Mouse (Mus musculus) forebrain, embryonic 12.5 days (tissue): ENCODE results near the gene Zfp119b. TPM values are rescaled to one million over a fixed set of nuclear protein-coding genes. Genes with fewer than 3 reads are reported as not detected.
A peak's percentile ranks its signal among the peaks of the same experiment; 100 is the strongest.

Experiments used
- ATAC-seq: fragments of 200-750 bp; cut with Nextera tagmentation; 2 replicates; pipeline ENCODE4 v1.8.0; 2017; ENCODE audit warnings: moderate TSS enrichment; ENCODE audit not compliant: low FRiP score
- H3K27ac ChIP-seq: fragments of 300-500 bp; sonication (generic); 2 replicates; pipeline ENCODE4 v1.5.1; 2016; ENCODE audit warnings: mild to moderate bottlenecking
- H3K27me3 ChIP-seq: fragments of 300-500 bp; sonication (generic); 2 replicates; pipeline ENCODE4 v1.6.1; 2016; ENCODE audit warnings: mild to moderate bottlenecking
- H3K36me3 ChIP-seq: fragments of 300-500 bp; sonication (generic); replicated peaks from 2 replicates; pipeline ENCODE4 v1.6.1; 2016; ENCODE audit warnings: mild to moderate bottlenecking
- H3K4me1 ChIP-seq: fragments of 300-500 bp; sonication (generic); 2 replicates; pipeline ENCODE4 v1.6.1; 2016
- H3K4me2 ChIP-seq: fragments of 300-500 bp; sonication (generic); 2 replicates; pipeline ENCODE4 v1.6.1; 2016; ENCODE audit warnings: mild to moderate bottlenecking, moderate library complexity
- H3K4me3 ChIP-seq: fragments of 300-500 bp; sonication (generic); replicated peaks from 2 replicates; pipeline ENCODE4 v1.5.1; 2016; ENCODE audit warnings: mild to moderate bottlenecking
- H3K9ac ChIP-seq: fragments of 300-500 bp; sonication (generic); 2 replicates; pipeline ENCODE4 v1.6.1; 2016; ENCODE audit warnings: mild to moderate bottlenecking
- H3K9me3 ChIP-seq: fragments of 300-500 bp; sonication (generic); 2 replicates; pipeline ENCODE4 v1.6.1; 2016
- WGBS: fragments of 180-500 bp; shearing (Covaris S2); methylation state at CpG from one replicate; pipeline ENCODE4 v1.1.7; 2016; 5-methylcytosine and 5-hydroxymethylcytosine counted together
- polyA plus RNA-seq: library from polyadenylated mRNA; unstranded; fragments of >200 nt; fragmentation: Nextera tagmentation; extraction: Ambion mirVana; gene quantifications from 2 replicates; pipeline ENCODE4 v1.2.1, GENCODE M21; 2016

The Zfp119b gene
- polyA plus RNA-seq, 1 experiment from 2014 or later, result 5.6 TPM

DNA sequence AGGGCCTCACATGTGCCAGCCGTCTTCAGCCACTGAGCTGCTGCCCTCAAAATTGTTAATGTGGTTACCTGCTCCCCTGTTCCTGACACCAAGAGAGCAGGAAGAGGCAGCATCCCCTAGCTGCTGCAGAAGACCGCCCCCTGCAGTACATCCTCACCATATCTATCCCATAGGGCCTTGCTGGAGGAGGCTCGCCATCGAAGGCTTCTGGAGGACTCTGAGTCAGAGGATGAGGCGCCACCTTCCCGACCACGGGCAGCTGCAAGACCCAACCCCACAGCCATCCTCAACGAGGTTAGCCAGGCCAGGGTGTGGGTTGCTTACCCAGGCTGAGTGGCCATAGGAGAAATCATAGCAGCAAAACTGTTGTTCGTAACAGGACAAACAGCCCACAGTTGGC lies 15.7 kb upstream of the Zfp119b start:
- H3K27me3 ChIP-seq, result no peaks in the 10 kb centered on the region
- no peak overlapping the region for H3K4me3 ChIP-seq
- peaks cover 32% of the 10 kb centered on the region for H3K4me1 ChIP-seq
- peaks cover 61% of the 10 kb centered on the region for H3K36me3 ChIP-seq
- H3K9ac ChIP-seq, result no peak overlapping the region
- ATAC-seq, result no peak
- WGBS, result 85% methylated on average over 9 of the region's 9 CpGs
- no peak overlapping the region for H3K4me2 ChIP-seq
- H3K9me3 ChIP-seq, result no peaks in the 10 kb centered on the region
- H3K27ac ChIP-seq, result no peak overlapping the region

DNA sequence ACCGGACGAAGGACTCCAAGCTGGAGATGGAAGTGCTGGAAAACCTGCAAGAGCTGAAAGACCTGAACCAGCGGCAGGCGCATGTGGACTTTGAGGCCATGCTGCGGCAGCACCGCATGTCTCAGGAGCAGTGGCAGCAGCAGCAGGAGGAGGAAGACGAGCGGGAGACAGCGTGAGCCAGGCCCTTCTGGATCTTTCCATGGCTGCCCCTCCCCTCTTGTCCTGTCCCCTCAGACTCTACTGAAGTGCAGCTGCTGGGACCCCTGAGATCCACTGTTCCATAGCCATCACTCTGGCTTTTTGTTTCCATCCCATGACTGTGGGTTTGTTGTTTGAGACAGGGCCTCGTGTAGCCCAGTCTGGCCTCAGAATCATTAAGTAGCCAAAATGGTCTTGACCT lies 15.2 kb upstream of the Zfp119b start:
- Histone ChIP-seq H3K4me2 (no peak overlapping the region), H3K4me3 (no peak overlapping the region), H3K4me1 (peaks cover 31% of the 10 kb centered on the region), H3K27me3 (no peaks in the 10 kb centered on the region), H3K27ac (no peak overlapping the region), H3K36me3 (peaks cover 61% of the 10 kb centered on the region), H3K9me3 (no peaks in the 10 kb centered on the region), H3K9ac (no peak overlapping the region)
- no peak for ATAC-seq
- whole genome bisulfite sequencing, result 94% methylated on average over 10 of the region's 10 CpGs

DNA sequence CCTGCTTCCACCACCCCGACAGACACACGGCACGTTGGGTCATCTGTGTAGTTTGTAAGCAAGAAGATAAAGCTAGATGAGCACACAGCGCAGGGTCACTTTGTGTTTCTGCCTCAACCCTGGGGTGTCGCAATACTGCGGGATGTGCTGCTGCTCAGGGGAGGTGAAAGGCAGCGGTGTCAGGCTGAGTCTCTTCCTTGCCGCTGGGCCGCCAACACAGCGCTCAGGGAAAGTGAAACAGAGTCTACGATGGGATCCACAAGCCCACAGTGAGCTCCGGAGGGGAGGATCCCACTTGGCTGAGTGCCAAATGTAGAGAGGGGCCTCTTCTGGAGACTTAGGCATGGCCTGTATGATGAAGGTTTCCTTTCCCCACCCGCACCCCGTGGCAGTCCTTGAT lies 13.9 kb upstream of the Zfp119b start:
- Histone ChIP-seq H3K9me3 (no peaks in the 10 kb centered on the region), H3K4me1 (peaks cover 22% of the 10 kb centered on the region), H3K4me2 (no peak overlapping the region), H3K27ac (no peak overlapping the region), H3K9ac (peak overlapping the region; percentile 12; the same call in 1 of the 2 replicates), H3K36me3 (peaks cover 61% of the 10 kb centered on the region), H3K27me3 (no peaks in the 10 kb centered on the region), H3K4me3 (no peak overlapping the region)
- WGBS, result 85% methylated on average over 14 of the region's 14 CpGs
- ATAC-seq, result no peak

DNA sequence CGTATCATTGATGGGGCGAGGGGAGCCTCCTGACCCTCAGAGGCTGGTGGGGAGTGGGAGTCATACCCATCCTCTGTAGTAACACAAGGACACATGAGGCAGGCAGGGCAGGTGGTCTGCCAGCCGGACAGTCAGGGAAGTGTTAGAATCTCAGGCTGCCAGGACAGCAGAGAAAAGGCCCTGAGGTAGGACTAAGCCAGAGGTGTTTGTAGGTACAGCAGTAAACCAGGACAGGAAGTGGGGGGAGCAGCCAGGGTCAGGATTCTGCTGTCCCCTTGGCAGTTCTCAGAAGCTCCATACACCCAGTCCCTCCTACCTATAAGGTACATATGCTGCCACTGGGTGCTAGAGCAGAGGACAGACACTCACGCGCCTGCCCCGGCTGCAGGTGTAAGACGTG lies 12.3 kb upstream of the Zfp119b start:
- Histone ChIP-seq H3K4me3 (no peak overlapping the region), H3K4me2 (no peak overlapping the region), H3K9ac (no peak overlapping the region), H3K27me3 (no peaks in the 10 kb centered on the region), H3K36me3 (peaks cover 45% of the 10 kb centered on the region), H3K4me1 (peaks cover 29% of the 10 kb centered on the region), H3K9me3 (no peaks in the 10 kb centered on the region), H3K27ac (no peak overlapping the region)
- 96% methylated on average over 7 of the region's 7 CpGs for WGBS
- no peak for ATAC-seq

DNA sequence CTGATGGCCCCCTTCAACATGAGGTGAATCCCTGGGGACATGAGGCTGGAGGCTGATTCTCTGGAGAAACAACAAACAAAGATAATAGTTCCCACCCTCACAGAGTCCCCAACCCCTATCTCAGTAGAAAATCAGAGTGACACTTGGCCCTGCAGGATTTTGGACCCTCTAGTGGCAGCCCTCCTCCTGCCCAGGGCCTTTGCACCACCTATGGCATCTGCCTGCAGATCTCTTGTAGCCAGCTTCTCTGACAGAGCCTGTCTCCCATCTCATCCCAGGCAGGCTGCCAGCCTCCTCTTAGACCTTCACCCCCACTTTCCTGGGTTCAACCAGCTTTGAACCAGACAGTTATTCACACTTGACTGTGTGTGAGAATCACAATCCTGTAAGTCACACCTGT lies 11.5 kb upstream of the Zfp119b start:
- H3K9me3 ChIP-seq, result no peaks in the 10 kb centered on the region
- no peak overlapping the region for H3K4me2 ChIP-seq
- H3K27ac ChIP-seq, result no peak overlapping the region
- no peak overlapping the region for H3K4me3 ChIP-seq
- ATAC-seq, result no peak
- H3K27me3 ChIP-seq, result no peaks in the 10 kb centered on the region
- H3K36me3 ChIP-seq, result peaks cover 39% of the 10 kb centered on the region
- peaks cover 37% of the 10 kb centered on the region for H3K4me1 ChIP-seq
- H3K9ac ChIP-seq, result no peak overlapping the region

DNA sequence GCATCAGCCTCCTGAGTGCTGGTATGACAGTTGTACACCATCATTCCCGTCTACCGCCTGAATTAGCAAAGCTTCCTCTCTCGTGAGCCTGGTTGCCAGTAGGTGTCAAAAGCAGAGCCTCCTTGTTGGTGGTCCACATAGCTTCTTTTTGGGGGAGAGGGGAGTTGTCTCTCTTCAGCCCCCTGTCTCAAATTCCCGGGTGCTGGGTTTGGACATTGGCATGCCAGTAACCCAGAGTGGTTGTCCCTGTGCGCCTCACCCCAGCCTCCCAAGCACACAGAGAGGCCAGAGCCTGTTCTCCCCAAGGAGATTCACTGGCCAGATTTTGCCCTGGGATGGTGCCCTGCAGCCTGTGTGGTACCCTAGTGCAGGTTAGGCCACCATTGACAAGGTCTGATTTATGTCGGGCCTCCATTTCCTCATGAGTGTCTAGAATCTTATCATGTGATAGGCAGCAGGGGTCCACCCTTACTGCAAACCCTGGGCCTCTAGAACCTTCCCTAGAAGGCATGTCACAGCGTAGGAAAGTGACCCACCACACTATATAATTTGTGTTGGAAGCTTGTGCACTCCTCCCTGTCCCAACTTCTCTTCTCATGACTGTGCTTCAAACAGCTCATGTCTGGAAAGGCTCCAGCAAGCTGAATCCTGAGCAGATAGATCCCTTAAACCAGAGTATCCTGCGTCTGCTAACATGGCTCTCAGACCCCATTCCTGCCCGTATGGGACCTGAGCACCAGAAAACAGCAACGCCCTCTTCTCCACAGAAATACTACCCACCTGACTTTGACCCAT lies 10.8 kb upstream of the Zfp119b start:
- Histone ChIP-seq H3K4me1 (peaks cover 37% of the 10 kb centered on the region), H3K27me3 (peaks cover 4% of the 10 kb centered on the region), H3K36me3 (peaks cover 34% of the 10 kb centered on the region), H3K4me3 (peak overlapping the region; percentile 57), H3K9ac (peak overlapping the region; percentile 61), H3K9me3 (no peaks in the 10 kb centered on the region), H3K4me2 (peak overlapping the region; percentile 63), H3K27ac (peak overlapping the region; percentile 96)
- 81% methylated on average over 10 of the region's 10 CpGs for WGBS
- 0 out of 2 replicates have a peak, but pooled peaks have one; percentile 0 for ATAC-seq

DNA sequence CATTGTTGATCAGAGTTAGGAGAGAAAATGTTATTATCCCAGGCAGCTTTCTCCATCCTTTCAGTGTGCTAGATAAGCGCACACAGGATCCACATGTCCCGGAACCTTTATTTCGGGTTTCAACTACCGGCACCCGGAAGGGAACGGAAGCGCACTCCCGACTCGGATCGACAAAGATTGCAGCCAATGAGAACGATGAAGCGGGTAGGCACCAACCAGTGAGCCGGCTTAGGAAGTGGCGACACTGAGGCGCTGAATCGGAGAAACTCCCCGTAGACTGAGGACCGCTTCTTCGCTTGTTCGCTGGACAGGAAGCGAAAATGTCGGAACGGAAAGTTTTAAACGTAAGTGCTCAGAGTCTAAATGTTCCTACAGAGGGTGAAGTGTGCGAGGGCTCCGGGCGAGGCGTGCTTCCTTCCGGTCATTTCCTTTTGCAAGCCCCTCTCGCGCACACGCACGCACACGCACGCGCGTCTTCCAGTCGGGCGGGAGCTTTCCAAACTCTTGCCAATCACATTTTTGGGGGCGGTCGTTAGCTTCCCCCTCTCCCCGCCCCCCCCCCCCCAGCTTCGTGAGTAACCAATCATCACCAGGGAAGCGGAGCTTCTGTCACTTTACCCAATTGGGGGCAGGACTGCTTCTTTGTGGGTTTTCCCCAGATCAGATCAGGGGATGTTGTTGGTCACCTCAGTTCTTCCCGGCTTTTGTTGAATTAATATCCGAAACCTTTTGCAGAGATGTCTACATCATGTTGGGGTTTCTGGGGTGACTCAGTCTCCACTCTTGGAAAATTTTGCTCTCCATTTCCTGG lies 9.8 kb upstream of the Zfp119b start, which contains the start of gene Yju2:
TSS of gene Yju2 (plus strand) at position 182 of the 811 bp plus-strand sequence.
- Histone ChIP-seq H3K4me3 (peak within 1 kb of the TSS; percentile 57), H3K9me3 (no peaks in the 10 kb centered on the region), H3K9ac (peak within 1 kb of the TSS; percentile 61), H3K4me2 (peak within 1 kb of the TSS; percentile 63), H3K4me1 (peaks cover 37% of the 10 kb centered on the region), H3K36me3 (peaks cover 24% of the 10 kb centered on the region), H3K27ac (peak within 1 kb of the TSS; percentile 96), H3K27me3 (peaks cover 14% of the 10 kb centered on the region)
- WGBS, result under 1% methylated on average over 46 of the region's 46 CpGs
- ATAC-seq, result peak; percentile 93

DNA sequence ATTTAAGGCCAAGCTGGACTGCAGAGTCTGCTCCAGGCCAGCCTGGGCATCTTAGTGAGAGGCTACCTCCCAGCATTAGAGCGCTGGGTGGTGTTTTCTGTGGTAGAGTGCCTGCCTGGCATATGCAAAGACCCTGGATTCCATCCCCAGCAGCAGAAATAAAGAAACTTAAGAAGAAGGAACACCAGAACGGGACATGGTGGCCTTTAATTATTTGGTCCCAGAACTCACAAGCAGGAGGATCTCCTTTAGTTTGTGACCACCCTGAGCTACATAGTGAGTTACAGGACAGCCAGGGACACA lies 9.2 kb upstream of the Zfp119b start:
- Histone ChIP-seq H3K4me3 (peak overlapping the region; percentile 57), H3K9me3 (no peaks in the 10 kb centered on the region), H3K4me2 (peak overlapping the region; percentile 63), H3K36me3 (peaks cover 23% of the 10 kb centered on the region), H3K4me1 (peaks cover 37% of the 10 kb centered on the region), H3K9ac (peak overlapping the region; percentile 61), H3K27ac (peak overlapping the region; percentile 96), H3K27me3 (peaks cover 16% of the 10 kb centered on the region)
- ATAC-seq, result no peak
- 23% methylated on average over 2 of the region's 2 CpGs for WGBS

DNA sequence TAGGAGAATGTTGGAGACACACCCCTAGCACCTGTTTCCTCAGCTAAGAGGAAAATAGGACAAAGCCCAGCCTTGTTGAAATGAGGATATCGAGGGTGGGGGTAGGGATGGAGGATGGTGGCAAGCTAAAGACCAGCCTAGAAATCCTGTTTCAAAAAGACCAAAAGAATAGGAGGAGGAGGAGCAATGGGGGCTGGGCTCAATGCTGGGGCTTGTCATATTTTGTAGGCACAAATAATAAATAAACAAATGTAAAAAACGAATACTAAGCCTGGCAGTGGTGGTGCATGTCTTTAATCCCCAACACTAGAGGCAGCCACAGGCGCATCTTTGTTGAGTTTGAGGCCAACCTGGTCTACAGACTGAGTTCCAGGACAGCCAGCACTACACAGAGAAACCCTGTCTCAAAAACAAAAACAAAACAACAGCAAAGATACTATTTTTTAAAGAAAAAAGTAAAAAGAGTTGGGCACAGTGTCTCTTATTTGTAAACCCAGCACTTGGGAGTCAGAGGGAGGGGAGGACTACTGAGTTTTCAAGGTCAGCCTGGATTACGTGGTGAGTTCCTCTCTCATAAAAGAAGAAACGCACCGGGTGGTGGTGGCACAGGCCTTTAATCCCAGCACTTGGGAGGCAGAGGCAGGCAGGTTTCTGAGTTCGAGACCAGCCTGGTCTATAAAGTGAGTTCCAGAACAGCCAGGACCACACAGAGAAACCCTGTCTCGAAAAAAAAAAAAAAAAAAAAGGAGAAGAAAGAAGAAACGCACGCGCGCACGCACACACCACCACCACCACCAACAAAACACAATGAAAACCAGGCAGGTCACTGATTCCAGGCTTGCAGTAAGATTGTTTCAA lies 8.7 kb upstream of the Zfp119b start:
- 82% methylated on average over 12 of the region's 13 CpGs for WGBS
- H3K4me3 ChIP-seq, result peak overlapping the region; percentile 57
- H3K9ac ChIP-seq, result peak overlapping the region; percentile 61
- peaks cover 16% of the 10 kb centered on the region for H3K27me3 ChIP-seq
- H3K4me1 ChIP-seq, result peaks cover 33% of the 10 kb centered on the region
- H3K36me3 ChIP-seq, result peaks cover 19% of the 10 kb centered on the region
- H3K27ac ChIP-seq, result peak overlapping the region; percentile 96
- no peaks in the 10 kb centered on the region for H3K9me3 ChIP-seq
- peak overlapping the region; percentile 63 for H3K4me2 ChIP-seq
- ATAC-seq, result no peak

DNA sequence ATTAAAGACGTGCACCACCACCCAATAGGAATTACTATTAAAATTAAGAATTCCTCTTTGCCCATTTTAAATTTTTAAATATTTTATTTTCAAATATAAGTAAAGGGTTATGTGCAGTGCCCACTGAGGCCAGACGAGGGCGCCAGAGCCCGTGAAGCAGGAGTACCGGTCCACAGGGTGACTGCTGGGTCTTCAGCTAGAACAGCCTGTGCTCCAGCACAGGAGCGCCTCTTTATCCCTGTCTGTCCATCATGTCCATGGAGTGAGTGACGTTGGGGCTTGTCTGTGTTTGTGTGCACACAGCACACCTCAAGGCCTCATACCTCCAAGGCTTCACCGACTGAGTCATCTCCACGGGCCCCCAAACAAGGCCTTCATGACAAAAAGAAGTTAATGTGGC lies 7.9 kb upstream of the Zfp119b start:
- ATAC-seq, result peak; percentile 40; the same call in 1 of the 2 replicates
- Histone ChIP-seq H3K4me1 (peaks cover 32% of the 10 kb centered on the region), H3K27ac (peak overlapping the region; percentile 37; the same call in 1 of the 2 replicates), H3K4me2 (peak overlapping the region; percentile 5), H3K9ac (peak overlapping the region; percentile 36; the same call in 1 of the 2 replicates), H3K36me3 (peaks cover 14% of the 10 kb centered on the region), H3K9me3 (no peaks in the 10 kb centered on the region), H3K4me3 (no peak overlapping the region), H3K27me3 (peaks cover 23% of the 10 kb centered on the region)
- WGBS, result 14% methylated on average over 9 of the region's 9 CpGs

DNA sequence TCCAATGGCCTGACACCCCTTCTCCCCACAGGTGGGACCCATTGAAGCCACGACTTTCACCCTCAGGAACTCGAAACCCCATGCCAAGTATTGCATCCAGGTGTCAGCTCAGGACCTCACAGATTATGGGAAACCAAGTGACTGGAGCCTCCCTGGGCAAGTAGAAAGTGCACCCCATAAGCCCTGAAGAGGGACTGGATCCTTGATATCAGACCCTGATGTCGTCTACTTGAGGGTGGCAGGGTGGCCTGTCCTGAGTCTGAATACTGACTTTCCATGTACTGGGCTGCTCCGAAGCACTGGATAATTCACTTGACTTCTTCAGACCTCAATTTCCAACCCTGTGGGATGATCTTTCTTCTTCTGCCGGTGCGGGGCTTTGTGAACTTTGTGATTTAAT lies 7.3 kb upstream of the Zfp119b start:
- Histone ChIP-seq H3K4me1 (peaks cover 32% of the 10 kb centered on the region), H3K27ac (no peak overlapping the region), H3K9me3 (no peaks in the 10 kb centered on the region), H3K9ac (peak overlapping the region; percentile 56), H3K36me3 (peaks cover 9% of the 10 kb centered on the region), H3K4me3 (peak overlapping the region; percentile 48), H3K4me2 (peak overlapping the region; percentile 76), H3K27me3 (peaks cover 25% of the 10 kb centered on the region)
- no peak for ATAC-seq
- WGBS, result 30% methylated on average over 6 of the region's 6 CpGs

DNA sequence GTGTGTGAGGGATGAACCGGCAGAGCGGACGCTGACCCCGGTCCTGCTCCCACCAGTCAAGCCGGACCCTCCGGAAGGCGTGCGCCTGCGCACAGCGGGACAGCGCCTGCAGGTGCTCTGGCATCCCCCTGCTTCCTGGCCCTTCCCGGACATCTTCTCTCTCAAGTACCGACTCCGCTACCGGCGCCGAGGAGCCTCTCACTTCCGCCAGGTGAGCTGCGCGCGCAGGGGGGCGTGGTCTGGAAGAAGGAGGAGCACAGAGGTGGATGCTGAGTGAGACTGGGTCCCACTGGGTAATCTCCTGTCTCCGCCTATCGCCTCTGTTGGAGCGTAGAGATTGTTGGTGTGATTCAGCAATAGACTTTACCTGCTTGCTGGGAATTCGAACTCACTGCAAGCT lies 6.8 kb upstream of the Zfp119b start:
- WGBS, result under 1% methylated on average over 25 of the region's 26 CpGs
- Histone ChIP-seq H3K4me1 (peaks cover 32% of the 10 kb centered on the region), H3K36me3 (peaks cover 4% of the 10 kb centered on the region), H3K4me2 (peak overlapping the region; percentile 76), H3K27me3 (peaks cover 27% of the 10 kb centered on the region), H3K9me3 (no peaks in the 10 kb centered on the region), H3K9ac (peak overlapping the region; percentile 56), H3K4me3 (peak overlapping the region; percentile 48), H3K27ac (no peak overlapping the region)
- ATAC-seq, result peak; percentile 12
